Mouse (Mus musculus): ENCODE results near the gene Pisd.

DNA sequence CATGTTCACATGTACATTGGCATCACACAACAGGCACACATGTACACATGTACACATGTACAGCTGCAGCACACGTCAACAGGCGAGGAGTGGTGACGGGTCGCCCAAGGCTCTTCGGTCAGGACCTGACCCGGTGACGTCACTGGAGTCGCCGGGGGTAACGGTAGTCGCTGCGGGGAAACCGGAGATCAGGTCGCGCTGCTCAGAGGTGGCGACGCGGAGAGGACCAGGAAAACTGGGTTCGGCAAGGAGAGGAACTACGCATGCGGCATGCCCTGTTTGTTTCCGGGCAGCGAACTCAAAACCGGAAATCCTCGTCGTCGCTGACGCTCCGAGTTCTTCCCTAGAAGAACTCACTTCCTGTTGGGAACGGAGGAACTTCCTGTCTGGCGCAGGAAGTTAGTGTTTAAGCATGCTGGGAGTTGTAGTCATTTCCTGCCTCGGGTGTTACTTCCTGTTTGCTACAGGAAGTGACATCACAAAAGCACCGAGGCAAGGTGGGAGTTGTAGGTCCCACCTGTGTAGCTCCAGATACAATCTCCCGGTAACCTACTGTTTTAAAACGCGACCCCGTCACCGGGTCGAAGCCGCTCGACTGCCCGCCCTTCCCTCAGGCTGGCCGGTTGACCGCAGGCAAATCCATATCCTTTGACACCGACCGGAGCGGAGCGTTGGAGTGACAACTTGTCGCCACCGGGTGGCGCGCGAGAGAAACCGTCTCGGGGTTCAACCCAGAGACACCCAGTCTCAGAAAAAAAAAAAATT, 71.6 kb downstream of the Pisd start:
- TF ChIP-seq POLR2A (IDR thresholded peaks at IDR 0.05; ENCODE audit: control insufficient read depth, low read depth, low read length) = peak; percentile 86
- TF ChIP-seq CTCF (IDR thresholded peaks at IDR 0.05; ENCODE audit: control insufficient read depth, insufficient read depth, insufficient replicate concordance, low read depth, low read length) = peak; percentile 76
